Mouse (Mus musculus) NIH3T3 (cell line): ENCODE data around the gene Rerg.

Source experiments
- DNase-seq: peaks from one replicate; pipeline ENCODE4 v3.0.0-alpha.2; 2012; ENCODE audit warnings: low read depth

Rerg gene

DNA sequence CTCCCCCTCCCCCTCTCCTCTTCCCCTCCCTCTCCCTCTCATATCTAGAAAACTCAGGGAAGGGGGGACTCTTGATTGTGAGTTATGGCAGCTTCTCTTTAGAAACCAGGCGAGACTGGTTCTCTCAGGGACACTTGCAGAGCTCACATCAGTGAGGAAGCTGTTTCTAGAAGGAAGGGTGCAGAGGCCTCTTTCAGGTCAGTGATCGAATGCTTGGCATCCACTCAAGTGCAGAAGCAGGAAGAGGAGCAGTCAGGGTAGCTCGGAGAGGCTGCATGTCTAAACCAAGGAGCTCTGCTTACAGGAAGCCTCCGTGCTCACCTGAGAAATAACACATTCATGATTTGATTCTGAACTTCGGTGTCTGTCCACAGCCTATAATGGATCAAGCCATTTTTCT is 159.1 kb downstream of the Rerg start:
- DNase-seq: no peak
